Mouse (Mus musculus) layer of hippocampus, adult 2 months (tissue): ENCODE data around the gene Jmjd1c. TPM values are rescaled to one million over a fixed set of nuclear protein-coding genes. Genes with fewer than 3 reads are reported as not detected.

Experiments
- DNase-seq, 2 experiments: peaks; one replicate each; pipeline ENCODE4 v3.0.0; 2022; ENCODE audit warnings: low spot score in 2 of 2
- H3K27ac ChIP-seq: fragments of 200-600 bp; 2 replicates; pipeline ENCODE4 v1.8.1; 2022
- H3K4me3 ChIP-seq: fragments of 200-600 bp; 2 replicates; pipeline ENCODE4 v1.8.1; 2022; ENCODE audit warnings: mild to moderate bottlenecking
- CTCF ChIP-seq: fragments of 200-600 bp; conservative IDR thresholded peaks from 2 replicates; pipeline ENCODE4 v1.8.1; 2022; ENCODE audit warnings: antibody characterized with exemption, mild to moderate bottlenecking, moderate library complexity
- total RNA-seq, 2 experiments: library from RNA; stranded (reverse); gene quantifications; 2 replicates each; pipeline ENCODE4 v1.2.3; 2021

Gene Jmjd1c
- total RNA-seq, 2 experiments from 2014 or later: 106 to 111 TPM

DNA sequence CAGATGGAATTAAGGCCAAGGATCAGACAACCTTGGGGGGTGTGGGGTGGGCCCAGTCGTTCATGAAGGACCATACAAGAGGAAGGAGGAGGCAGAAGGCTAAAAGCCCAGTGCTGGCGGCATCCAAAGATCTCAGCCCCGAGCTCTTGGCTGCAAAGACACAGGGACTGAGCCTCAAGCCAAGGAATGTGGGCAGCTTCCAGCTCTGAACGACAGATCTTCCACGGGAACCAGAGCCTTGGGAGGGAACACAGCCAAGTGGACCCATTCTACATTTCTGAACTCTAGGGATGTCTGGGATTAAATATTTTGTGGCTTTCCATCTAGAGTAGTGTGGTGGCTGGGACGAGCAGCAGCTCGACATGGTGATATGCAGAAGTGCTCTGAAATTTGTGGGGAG lies 37.6 kb upstream of the Jmjd1c start:
- DNase-seq: peak; percentile 31
- no peak for TF ChIP-seq CTCF

DNA sequence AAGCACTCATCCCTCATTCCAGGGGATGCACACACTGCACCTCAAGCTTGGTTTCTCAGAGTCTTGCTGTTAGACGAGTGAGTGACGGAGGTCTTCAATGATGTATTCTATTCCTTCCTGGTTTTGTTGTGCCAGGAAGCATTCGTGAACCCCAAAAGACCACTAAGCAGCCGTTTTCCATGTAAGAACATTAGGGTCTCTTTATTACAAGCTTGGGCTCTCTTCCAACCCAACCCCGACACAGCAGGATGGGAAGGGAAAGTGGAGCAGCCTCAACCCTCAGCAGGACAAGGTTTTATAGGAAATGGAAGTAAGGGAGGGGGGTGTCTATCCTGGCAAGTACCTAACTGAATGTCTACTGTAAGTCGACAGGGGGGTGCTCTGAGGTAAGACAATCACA lies 37.2 kb upstream of the Jmjd1c start:
- DNase-seq: no peak
- H3K27ac ChIP-seq: peak overlapping the region; percentile 88
- no peak overlapping the region for H3K4me3 ChIP-seq
- TF ChIP-seq CTCF: no peak

More for the DNA sequence above, 37.6 kb upstream of the Jmjd1c start:
- H3K27ac ChIP-seq: peak overlapping the region; percentile 88
- no peak overlapping the region for H3K4me3 ChIP-seq

DNA sequence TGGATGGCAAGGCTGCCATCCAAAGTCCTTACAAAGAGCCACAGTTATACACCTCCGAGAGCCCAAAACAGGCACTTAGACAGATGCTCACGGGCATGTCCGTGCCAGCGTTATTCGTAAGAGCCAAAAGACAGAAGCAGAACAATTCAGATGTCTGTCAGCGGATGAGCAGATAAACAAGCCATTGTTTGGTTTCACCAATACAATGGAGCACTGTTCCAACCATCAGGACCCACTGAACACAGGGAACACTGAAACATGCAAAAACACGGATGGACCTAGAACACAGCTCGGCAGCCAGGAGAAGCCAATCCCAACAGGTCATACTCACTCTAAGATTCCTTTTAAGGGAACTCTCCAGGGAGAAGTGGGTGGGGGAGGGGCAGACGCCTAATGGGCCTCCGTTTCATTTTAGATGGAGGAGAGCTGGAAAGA lies 34.5 kb upstream of the Jmjd1c start:
- TF ChIP-seq CTCF: no peak
- peak; percentile 34 to 47 for DNase-seq
- H3K27ac ChIP-seq: peak overlapping the region; percentile 87
- H3K4me3 ChIP-seq: peak overlapping the region; percentile 30

DNA sequence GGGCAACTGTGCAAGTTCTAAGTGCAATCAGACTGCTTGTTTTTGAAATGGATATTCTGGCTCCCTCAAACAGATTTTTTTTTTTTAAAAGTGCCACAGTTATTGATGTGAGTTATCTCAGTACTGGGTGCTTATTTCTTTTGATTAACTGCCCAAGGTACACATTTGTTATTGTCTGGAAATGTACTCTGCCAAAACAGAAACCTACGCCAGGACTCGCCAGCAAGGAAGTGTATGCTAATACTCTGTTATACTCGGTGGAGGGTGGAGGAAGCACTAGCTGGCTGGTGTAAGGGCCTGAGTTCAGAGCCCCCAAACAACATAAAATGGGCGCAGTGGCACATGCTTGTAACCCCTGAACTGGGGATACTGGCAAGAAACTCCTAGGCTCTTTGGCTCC lies 34.1 kb upstream of the Jmjd1c start:
- H3K4me3 ChIP-seq: peak overlapping the region; percentile 30
- TF ChIP-seq CTCF: peak; percentile 37
- H3K27ac ChIP-seq: peak overlapping the region; percentile 87
- DNase-seq: no peak

DNA sequence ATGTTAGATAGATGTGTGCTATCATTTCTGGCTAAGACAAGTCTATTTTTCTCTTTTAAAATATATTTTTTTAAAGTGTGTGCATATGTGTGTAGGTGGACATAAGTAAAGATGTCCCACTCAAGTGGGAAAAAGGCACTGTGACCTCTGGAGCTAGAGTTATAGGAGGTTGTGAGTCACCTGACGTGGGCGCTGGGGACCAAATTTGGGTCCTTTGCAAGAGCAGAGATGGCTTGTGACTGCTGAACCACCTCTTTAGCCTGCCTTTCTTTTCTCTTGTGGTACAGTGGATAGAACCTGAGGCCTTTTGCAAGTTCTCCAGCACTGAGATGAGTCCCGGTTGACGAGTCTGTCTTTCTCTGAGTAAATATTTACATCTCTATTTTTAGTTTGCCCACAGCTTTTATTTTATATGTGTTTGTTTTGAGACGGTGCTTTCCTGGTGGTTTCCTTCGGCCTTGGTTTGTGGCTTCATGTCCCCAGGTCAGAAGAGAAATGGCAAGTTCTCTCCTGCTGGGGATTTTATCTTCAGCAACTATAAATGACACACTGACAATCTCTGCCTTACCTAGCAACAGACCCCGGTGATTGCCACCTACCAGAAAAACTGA lies 30.5 kb upstream of the Jmjd1c start:
- DNase-seq: no peak
- Histone ChIP-seq H3K4me3 (no peak overlapping the region), H3K27ac (peak overlapping the region; percentile 40; the same call in 1 of the 2 replicates)
- no peak for TF ChIP-seq CTCF

DNA sequence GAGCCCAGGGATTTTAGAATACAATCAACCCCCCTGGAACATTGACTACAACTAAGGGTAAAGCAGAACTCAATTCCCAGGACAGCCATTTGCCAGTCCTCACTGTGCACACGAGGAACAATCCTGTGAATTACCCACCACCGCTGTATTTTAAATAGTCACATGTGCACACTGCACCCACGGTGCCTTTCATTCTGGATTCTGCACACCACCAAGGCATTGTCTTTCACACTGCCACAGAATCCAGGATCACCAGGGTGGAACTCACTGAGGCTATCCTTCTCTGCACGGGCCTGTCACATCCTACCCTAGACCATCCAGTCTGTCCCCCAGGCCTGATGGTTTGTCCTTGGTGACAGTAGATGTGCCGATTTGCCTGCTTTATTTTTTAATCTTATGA lies 30.0 kb upstream of the Jmjd1c start:
- no peak for TF ChIP-seq CTCF
- no peak for DNase-seq
- Histone ChIP-seq H3K27ac (peak overlapping the region; percentile 40; the same call in 1 of the 2 replicates), H3K4me3 (no peak overlapping the region)

DNA sequence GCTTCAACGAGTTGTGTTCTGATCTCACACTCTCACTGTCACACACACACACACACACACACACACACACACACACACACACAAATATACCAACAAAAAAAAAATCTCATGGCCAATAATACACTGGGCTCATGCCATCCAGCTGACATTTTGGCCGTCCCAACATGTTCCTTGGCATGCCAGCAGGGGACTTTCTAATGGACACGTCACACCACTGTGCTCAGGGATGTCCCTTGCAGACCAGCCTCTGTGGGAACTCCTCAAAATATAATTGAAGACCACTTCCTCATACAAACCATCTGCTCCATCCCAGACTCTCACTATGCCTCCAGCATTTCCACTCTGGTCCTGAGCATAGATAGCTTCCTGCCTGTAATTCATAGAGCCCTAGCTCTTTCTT lies 29.5 kb upstream of the Jmjd1c start:
- peak; percentile 26 for TF ChIP-seq CTCF
- no peak for DNase-seq
- Histone ChIP-seq H3K4me3 (no peak overlapping the region), H3K27ac (no peak overlapping the region)

DNA sequence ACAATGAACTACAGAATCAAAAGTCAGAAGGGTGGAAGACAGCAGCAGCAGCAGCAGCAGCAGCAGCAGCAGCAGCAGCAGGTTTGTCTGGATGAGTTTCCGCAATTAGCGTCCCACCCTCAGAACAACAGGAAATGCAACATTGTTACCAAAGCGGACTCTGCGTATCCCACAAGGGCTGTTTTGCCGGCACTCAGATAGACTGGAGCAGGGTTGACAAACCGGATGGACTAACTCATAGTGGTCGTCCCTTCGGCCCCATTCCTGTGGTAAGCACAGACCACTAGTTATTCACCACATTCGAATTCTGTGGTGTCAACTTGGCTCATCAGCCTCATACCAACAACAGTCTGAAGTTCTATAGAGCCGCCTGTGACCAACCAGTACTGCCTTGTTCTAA lies 26.9 kb upstream of the Jmjd1c start:
- H3K4me3 ChIP-seq: no peak overlapping the region
- no peak for DNase-seq
- no peak overlapping the region for H3K27ac ChIP-seq
- TF ChIP-seq CTCF: no peak

DNA sequence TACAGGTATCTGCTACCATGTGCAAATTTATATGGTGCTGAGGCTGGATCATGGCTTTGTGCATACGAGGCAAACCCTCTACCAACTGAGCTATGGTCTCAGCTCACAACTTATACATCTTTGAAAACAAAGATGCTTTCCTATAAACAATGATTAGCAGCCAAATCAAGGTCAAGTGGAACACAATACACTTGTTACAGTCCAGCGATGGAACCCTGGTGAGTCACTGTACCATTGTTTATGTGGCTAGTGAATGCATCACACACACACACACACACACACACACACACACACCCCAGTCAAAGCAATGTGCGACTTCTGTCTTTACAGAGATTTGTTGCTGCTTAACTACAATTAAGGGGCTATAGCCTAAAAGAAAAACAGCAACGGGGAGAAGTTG lies 24.5 kb upstream of the Jmjd1c start:
- DNase-seq: no peak
- H3K4me3 ChIP-seq: no peak overlapping the region
- peak overlapping the region; percentile 28; the same call in 1 of the 2 replicates for H3K27ac ChIP-seq
- TF ChIP-seq CTCF: no peak

DNA sequence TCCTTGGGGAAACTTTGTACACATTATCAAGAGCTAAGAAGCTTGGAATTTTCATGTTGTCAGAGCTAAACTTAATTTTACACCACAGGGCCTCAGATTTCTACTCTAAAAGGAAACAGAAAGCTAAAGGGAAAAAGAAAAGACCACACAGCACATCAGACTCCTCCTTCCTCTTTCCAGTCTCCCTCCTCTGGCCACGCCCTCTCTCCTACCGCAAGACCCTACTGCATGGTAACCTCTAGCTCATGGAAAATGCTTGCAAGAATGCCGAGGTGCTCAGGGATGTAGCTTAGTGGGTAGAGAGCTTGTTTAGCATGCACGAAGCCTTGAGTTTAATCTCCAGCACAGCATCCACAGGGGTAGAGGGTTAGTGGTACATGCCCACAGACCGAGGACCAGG lies 24.0 kb upstream of the Jmjd1c start:
- H3K4me3 ChIP-seq: no peak overlapping the region
- H3K27ac ChIP-seq: peak overlapping the region; percentile 28; the same call in 1 of the 2 replicates
- no peak for TF ChIP-seq CTCF
- DNase-seq: no peak

DNA sequence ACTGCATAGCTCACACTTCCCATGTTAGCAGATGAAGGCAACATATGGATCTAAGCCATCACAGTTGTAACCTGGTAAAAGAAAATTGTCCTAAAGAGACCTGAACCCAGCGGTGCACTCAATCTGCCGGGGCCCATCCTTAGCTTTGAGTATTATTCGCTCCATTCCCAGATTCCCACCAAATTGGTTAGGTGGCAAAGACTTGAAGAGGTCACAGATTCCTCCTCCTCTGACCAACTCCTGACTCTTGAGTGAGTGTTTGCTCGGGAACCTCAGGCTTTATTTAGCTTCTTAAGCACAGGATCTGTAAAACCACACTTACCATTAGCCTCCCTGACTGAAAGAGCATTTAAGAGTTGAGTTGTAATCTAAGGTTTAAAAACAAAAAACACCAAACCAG lies 23.3 kb upstream of the Jmjd1c start:
- no peak for TF ChIP-seq CTCF
- Histone ChIP-seq H3K27ac (peak overlapping the region; percentile 15; the same call in 1 of the 2 replicates), H3K4me3 (no peak overlapping the region)
- DNase-seq: no peak

DNA sequence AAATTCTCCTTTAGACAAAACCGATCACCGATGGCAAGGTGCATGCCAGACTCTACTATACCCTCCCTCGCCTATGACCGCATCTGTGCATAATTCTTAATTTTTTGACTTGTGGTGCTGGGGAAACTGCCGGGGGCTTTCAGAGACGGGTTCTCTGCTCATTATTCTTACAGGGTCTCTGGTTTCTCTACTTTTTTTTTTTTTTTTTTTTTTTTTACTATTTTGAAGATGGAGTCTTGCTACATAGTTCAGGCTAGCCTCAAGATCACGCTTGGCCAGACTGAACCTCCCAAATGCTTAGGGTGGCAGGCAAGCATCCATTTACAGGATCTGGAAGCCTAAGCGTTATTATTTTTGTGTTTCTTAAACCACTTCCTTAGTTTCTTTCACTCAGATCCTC lies 22.3 kb upstream of the Jmjd1c start:
- no peak for DNase-seq
- no peak for TF ChIP-seq CTCF
- Histone ChIP-seq H3K27ac (no peak overlapping the region), H3K4me3 (no peak overlapping the region)

DNA sequence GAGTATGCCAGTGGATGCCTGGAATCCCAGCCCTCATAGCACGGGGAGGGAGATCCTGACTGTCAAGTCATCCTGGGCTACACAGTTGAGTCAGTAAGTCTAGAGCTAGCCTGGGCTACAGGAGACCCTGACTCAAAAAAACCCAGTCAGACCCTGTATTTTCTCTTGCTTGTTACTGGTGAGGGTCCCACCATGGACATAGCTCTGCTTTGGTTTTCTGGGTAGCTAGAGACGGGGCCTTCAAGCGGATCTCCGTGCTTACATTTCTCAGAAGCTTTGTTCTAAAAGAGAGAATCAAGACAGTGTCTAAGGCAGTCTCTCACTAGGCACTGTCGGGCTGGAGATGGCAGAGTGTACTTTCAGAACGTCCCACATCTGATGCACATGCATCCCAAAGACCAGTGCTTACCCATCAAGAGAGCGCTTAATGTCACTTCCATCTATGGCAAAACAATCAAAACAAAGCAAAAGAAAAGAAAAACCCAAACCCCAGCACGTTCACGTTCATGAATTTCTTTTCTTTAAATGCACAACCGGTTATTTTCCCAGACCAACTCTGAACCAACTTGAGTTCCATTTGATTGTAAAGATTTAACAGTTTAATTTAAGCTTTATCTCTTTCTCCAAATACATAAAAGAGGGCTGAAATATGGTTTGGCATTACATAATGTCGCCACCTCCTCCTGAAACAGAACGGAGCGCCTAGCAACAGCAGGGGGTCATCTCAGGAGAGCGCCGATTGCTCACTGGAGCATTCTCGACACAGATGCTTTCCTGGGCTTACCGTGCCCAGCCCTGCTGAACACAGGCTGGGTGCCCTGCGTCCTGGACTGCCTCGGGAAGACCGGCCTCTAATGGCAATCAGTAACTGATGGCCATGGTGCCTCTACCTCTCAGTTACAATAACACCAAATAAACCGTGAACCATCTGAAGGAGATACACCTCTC lies 19.7 kb upstream of the Jmjd1c start:
- peak; percentile 58 to 60 for DNase-seq
- peak overlapping the region; percentile 27; the same call in 1 of the 2 replicates for H3K4me3 ChIP-seq
- TF ChIP-seq CTCF: no peak
- H3K27ac ChIP-seq: peak overlapping the region; percentile 82

DNA sequence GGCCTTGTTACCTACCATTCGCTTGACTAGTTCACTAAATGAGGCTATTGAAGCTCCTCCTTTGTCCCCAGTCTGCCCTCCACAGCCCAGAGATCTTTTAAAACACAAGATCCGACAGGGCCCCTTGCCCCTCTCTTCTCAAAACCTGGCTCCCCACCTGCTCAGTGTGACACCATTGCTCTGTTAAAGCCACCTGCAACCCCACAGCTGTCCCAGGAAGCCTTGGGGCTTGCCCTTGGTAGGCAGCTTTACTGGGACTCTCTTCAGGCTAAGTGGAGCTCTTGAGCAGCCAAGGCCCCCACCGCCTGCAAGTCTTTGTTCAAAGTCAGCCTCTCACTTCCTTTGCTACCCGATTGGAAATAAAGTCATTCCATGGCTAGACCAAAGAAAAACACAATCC lies 16.9 kb upstream of the Jmjd1c start:
- peak overlapping the region; percentile 32; the same call in 1 of the 2 replicates for H3K27ac ChIP-seq
- TF ChIP-seq CTCF: no peak
- no peak overlapping the region for H3K4me3 ChIP-seq
- DNase-seq: no peak
